Mouse (Mus musculus) embryo, embryonic 11.5 days (tissue): ENCODE measurements around the gene Tnfrsf9.
"Not testable (repeated sequence)": the region's sequence is repeated elsewhere in the genome, so short reads cannot be mapped to it uniquely, and the experiment has no call there.

Experiments
- DNase-seq: peaks from one replicate; pipeline ENCODE4 v3.0.0-alpha.2; 2012; ENCODE audit warnings: low read depth, low spot score

Gene Tnfrsf9

GRCm38 (mm10) chr4:150914290-150914733 lies at the start of gene Tnfrsf9, which contains the start of gene Park7:
Gene Tnfrsf9, plus strand, starts transcription at chr4:150914562.
Gene Park7, minus strand, starts transcription at chr4:150914437.
- DNase-seq, result peak; percentile 92

GRCm38 (mm10) chr4:150865371-150865770 lies 49.0 kb upstream of the Tnfrsf9 start:
- DNase-seq, result no peak

GRCm38 (mm10) chr4:150866069-150866468 lies 48.3 kb upstream of the Tnfrsf9 start:
- no peak for DNase-seq

GRCm38 (mm10) chr4:150866494-150866893 lies 47.9 kb upstream of the Tnfrsf9 start:
- no peak for DNase-seq

- DNase-seq, result no peak
Observed at GRCm38 (mm10) chr4:150868161-150868560, 46.2 kb upstream of the Tnfrsf9 start.

GRCm38 (mm10) chr4:150868859-150869258 lies 45.5 kb upstream of the Tnfrsf9 start:
- no peak for DNase-seq

GRCm38 (mm10) chr4:150869276-150870197 lies 44.8 kb upstream of the Tnfrsf9 start:
- no peak for DNase-seq

- no peak for DNase-seq
Observed at GRCm38 (mm10) chr4:150870963-150871391, 43.4 kb upstream of the Tnfrsf9 start.

- no peak for DNase-seq
Observed at GRCm38 (mm10) chr4:150871392-150872138, 42.8 kb upstream of the Tnfrsf9 start.

- no peak for DNase-seq
Observed at GRCm38 (mm10) chr4:150872139-150872651, 42.2 kb upstream of the Tnfrsf9 start.

GRCm38 (mm10) chr4:150872681-150873080 lies 41.7 kb upstream of the Tnfrsf9 start:
- no peak for DNase-seq

GRCm38 (mm10) chr4:150874416-150874815 lies 39.9 kb upstream of the Tnfrsf9 start:
- DNase-seq, result not testable (repeated sequence)

- DNase-seq, result no peak
Observed at GRCm38 (mm10) chr4:150875393-150875792, 39.0 kb upstream of the Tnfrsf9 start.

GRCm38 (mm10) chr4:150879631-150880030 lies 34.7 kb upstream of the Tnfrsf9 start:
- no peak for DNase-seq

- no peak for DNase-seq
Observed at GRCm38 (mm10) chr4:150880364-150880763, 34.0 kb upstream of the Tnfrsf9 start.

- DNase-seq, result no peak
Observed at GRCm38 (mm10) chr4:150882632-150883031, 31.7 kb upstream of the Tnfrsf9 start.

- DNase-seq, result no peak
Observed at GRCm38 (mm10) chr4:150887903-150888302, 26.5 kb upstream of the Tnfrsf9 start.

GRCm38 (mm10) chr4:150888492-150888891 lies 25.9 kb upstream of the Tnfrsf9 start:
- no peak for DNase-seq

- no peak for DNase-seq
Observed at GRCm38 (mm10) chr4:150889273-150889954, 24.9 kb upstream of the Tnfrsf9 start.

GRCm38 (mm10) chr4:150889955-150890315 lies 24.4 kb upstream of the Tnfrsf9 start:
- DNase-seq, result no peak

- DNase-seq, result no peak
Observed at GRCm38 (mm10) chr4:150891308-150891707, 23.1 kb upstream of the Tnfrsf9 start.
